In the genomic region with DNA sequence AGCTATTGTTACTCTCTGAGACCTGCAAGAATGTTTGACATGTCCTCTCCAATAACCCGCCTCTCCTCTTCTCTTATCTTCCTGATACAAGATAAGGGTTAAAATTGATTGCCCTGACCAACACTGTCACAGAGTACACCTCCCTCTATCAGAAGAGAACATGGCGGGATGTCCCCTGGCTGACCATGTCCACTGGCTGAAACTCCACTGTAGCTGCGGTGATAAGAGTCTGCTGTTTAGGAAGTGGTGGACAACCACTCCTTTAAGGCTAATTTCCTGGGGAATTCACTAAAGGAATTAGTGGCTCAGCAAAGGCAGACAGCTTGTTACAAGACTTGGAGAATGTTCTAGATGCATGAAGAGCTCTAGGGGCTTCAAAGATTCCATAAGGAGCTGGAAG, we compare ENCODE assay signal across 15 mouse cellular contexts.
"Had no signal": no experiment of that assay in that cellular context is flagged by ENCODE, and none has a peak within 500 bp of the region (broad histone marks: within the 10 kb centered on the region; RNA-seq: fewer than 3 reads in every experiment).

No protein-coding gene starts in this region.

- H3K4me2 ChIP-seq: intestine, embryonic 15.5 days; limb, embryonic 13.5 days; lung, embryonic 15.5 days; neural tube, embryonic 12.5 days had no signal

- H3K27ac ChIP-seq: intestine, embryonic 15.5 days; layer of hippocampus, adult 2 months; limb, embryonic 10.5 days; limb, embryonic 13.5 days; lung, embryonic 15.5 days had no signal

- H3K27me3 ChIP-seq: intestine, embryonic 15.5 days; lung, embryonic 15.5 days; neural tube, embryonic 12.5 days had no signal

- ATAC-seq: intestine, embryonic 15.5 days had no signal

- H3K4me3 ChIP-seq: intestine, embryonic 15.5 days; layer of hippocampus, adult 2 months; limb, embryonic 10.5 days; limb, embryonic 13.5 days; lung, embryonic 15.5 days; midbrain, embryonic 10.5 days; neural tube, embryonic 12.5 days had no signal

- H3K36me3 ChIP-seq: intestine, embryonic 15.5 days; limb, embryonic 10.5 days; limb, embryonic 13.5 days; lung, embryonic 15.5 days; midbrain, embryonic 10.5 days; neural tube, embryonic 12.5 days had no signal

- H3K9ac ChIP-seq: intestine, embryonic 15.5 days; limb, embryonic 13.5 days; lung, embryonic 15.5 days; neural tube, embryonic 12.5 days had no signal

- H3K9me3 ChIP-seq: intestine, embryonic 15.5 days; limb, embryonic 10.5 days; limb, embryonic 13.5 days; lung, embryonic 15.5 days; midbrain, embryonic 10.5 days; neural tube, embryonic 12.5 days had no signal

- DNase-seq: kidney, adult 11 months; kidney, adult 8-10 months; kidney, postnatal 25 days; layer of hippocampus, adult 9-11 months; lung, postnatal 14 days; midbrain, embryonic 14.5 days; thymus, adult 18-20 months; thymus, postnatal 36 days had no signal
